Mouse (Mus musculus): ENCODE measurements around the gene Dcxr.
"Not testable (repeated sequence)": the region's sequence is repeated elsewhere in the genome, so short reads cannot be mapped to it uniquely, and the experiment has no call there.

Dcxr gene

DNA sequence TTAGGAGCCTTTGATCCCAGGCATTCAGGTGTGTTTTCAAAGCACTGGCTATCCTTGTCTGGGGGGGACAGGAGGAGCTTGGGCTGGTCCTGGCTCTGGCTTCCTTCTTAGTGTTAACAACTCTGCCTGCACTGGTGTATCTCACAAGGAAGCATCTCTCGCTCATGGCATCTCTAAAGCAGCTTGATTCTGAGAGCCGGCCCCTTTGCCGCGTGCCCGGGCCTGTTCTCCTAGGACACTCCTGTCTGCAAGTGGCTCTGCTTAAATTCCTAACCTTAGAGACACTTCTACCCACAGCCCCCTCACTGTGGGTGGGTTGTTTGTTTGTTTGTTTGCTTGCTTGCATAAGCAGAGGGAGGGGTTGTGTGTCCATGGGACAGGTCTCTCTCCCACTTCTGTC lies 19.1 kb downstream of the Dcxr start:
- DNase-seq (ENCODE audit: low spot score in 2 of 2), result no peak

DNA sequence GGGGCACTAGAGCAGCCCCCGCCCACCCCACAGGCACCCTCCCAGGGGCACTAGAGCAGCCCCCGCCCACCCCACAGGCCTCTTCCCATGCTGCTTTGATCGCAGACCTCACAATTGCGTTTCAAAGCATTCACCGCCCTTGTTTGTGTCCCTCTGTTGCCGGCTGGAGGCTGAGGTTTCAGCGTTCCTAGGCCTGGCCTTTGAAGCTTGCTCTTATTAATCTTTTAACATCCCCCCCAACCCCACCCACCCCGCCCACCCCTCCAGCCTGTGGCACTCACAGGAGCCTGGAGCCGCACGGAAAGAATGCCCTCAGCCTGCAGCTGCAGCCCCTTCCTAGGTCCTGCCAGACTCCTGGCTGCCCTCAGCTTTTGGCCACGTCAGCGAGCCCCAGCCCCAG lies 19.9 kb downstream of the Dcxr start:
- no peak for DNase-seq (ENCODE audit: low spot score in 2 of 2)

- DNase-seq (ENCODE audit: low spot score in 2 of 2), result no peak
These were observed 21.0 kb downstream of the Dcxr start for GRCm38 (mm10) chr11:120706120-120706519.

DNA sequence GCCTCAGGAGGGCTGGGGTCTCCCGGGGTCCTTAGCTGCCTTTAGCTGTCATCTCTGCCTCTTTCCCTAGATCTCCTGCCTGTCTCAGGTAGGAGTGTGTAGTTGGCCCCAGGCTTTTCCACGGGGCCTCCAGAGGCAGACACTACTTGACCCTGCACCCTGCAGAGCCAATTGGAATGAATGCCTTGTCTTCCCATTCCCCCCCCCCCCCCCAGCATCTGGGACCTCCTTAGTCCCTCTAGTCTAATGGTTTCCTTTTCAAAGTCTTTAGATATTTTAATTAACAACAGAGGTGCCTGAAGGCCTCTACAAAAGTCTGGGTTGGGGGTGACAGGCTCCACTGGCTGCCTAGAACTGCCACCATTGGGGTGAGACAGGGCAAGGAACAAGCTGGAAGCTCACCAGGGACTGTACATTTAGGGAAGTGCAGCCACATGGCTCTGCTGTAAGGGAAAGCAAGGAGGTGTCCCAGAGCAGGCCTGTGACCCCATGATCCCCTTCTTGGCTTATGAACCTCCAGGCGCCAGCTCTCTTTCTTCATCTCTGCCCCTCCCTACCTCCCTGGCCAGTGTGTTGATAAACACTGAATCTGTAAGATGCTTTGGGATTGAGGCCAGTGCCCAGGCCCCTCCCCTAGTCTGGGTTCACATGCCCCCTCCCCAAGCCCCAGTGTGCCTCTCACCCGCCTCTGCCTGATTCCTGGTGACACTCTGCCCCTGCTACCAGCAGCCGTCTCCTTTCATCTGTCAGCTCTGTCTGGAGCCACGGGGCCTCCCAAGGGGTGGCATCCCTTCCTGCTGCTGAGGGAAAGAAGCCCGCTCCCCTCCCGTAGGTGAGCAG lies 22.4 kb downstream of the Dcxr start:
- no peak for DNase-seq (ENCODE audit: low spot score in 2 of 2)

DNA sequence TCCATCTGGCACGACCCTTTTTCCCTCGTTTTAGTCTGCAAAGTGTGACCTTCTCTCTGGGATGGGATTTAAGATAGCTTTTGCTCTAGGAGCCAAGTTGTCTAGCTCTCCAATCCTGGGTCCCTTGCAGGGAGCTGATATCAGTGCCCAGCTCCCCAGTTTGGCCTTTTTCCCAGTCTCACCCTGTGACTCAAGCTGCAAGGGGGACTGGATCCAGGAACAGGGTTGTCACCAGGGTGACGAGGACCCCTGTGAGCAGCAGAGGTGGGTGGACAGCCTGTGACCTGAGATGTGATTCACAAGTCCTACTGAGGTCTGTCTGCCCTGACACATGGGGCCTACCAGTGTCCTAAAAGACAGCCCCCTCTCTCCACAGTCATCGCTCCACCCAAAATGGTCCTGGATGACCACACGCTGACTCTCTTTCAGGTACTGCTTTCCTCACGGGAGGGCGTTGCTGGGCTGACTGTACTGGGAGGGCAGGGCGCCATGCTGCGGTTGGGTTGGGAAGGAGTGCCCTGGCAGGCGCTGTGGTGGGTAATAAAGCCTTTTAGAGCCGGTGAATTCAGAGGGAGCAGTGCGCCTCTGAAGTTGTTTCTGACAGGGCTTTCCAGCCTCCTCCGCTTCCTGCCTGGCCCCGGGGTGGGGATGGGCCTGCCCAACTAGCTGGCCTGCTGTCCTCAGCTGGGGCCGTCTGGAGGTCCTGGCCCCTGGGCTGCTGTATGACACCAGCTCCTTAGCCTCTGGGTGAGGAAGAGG lies 23.2 kb downstream of the Dcxr start:
- no peak for DNase-seq (ENCODE audit: low spot score in 2 of 2)

DNA sequence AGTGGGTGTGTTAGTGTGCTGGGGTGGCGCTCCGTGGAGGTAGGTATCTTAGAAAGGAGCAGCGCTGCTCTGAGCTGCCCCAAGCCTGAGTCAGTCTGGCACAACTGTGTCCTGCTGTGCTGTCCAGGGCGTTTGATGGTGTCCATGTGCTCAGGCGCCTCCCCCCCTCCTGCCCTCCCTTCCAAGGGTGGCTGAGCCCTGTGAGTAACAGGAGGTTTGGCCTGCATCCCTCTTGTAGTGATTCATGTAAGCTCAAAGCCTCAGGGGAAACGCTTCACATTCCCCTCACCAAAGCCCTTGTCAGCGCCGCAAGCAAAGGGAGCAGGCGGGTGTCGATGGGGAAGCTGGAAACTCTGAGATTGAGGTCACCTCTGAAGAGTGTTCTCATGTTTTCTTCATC lies 29.3 kb downstream of the Dcxr start:
- DNase-seq (ENCODE audit: low spot score in 2 of 2), result no peak

GRCm38 (mm10) chr11:120696568-120696967 lies 30.5 kb downstream of the Dcxr start:
- no peak for DNase-seq (ENCODE audit: low spot score in 2 of 2)

DNA sequence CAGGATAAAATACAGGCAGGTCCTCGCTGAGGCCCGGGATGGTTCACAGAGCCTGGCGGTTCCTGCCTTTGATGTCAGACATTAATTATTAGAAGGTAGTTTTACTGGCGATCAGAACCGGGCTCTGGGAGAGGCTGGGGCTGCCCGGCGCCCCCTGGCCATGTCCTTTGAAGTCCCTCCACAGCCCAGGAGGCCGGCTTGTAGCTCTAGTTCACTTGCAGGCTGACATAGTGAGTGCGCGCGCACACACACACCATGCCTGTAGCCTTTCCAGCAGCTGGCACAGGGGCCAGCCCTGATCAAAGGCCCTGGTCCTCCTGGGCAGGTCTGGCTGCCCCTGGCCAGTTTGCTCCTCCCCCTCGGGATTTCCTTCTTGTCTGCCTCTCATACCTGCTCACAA lies 31.4 kb downstream of the Dcxr start:
- no peak for DNase-seq (ENCODE audit: low spot score in 2 of 2)

DNA sequence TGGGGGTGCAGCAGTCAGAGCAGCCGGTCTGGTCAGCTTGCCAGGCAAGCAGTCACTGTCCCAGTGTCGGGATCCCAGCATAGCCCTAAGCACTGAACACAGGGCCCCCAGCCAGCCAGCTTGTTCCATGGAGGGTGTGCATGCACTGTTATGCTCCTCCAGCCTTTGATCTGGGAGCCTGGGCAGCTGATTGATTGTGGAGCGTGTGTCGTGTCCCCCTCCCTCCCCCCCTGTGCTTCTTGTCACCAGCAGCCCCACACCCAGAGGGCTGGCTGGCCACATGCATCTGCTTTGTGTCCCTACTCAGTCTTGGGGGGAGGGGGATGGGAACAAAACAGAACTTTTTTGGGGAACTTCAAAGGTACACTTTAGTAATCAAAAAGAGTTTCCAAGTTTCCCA lies 31.9 kb downstream of the Dcxr start:
- peak in 1 of 2 experiments; percentile 32 for DNase-seq (ENCODE audit: low spot score in 2 of 2)

DNA sequence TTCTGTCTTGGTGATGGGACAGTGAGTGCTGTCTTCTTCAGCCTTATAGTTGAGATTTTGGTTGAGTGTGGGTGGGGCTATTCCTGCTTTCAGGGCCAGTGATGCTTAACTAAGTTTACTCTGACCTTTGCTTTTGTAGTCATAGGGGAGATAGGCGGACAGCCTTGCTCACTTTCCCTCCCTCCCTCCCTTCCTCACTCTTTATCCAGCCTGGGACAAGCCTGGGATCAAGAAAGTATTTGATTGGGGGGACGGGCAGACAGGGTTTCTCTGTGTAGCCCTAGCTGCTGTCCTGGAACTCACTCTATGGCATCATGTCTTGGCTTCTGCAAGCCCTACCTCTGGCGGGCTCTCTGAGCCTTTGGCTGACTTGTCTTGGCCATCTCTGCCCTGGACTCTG lies 33.6 kb downstream of the Dcxr start:
- DNase-seq (ENCODE audit: low spot score in 2 of 2), result no peak

- no peak for DNase-seq (ENCODE audit: low spot score in 2 of 2)
These were observed 34.5 kb downstream of the Dcxr start for GRCm38 (mm10) chr11:120692471-120693011.

GRCm38 (mm10) chr11:120689365-120689764 lies 37.7 kb downstream of the Dcxr start:
- no peak for DNase-seq (ENCODE audit: low spot score in 2 of 2)

- no peak for DNase-seq (ENCODE audit: low spot score in 2 of 2)
These were observed 40.3 kb downstream of the Dcxr start for GRCm38 (mm10) chr11:120686650-120687272.

GRCm38 (mm10) chr11:120684660-120685059 lies 42.4 kb downstream of the Dcxr start:
- DNase-seq (ENCODE audit: low spot score in 2 of 2), result no peak

- no peak for DNase-seq (ENCODE audit: low spot score in 2 of 2)
These were observed 43.0 kb downstream of the Dcxr start for GRCm38 (mm10) chr11:120684086-120684485.

GRCm38 (mm10) chr11:120683536-120683935 lies 43.5 kb downstream of the Dcxr start:
- no peak for DNase-seq (ENCODE audit: low spot score in 2 of 2)

- no peak for DNase-seq (ENCODE audit: low spot score in 2 of 2)
These were observed 44.4 kb downstream of the Dcxr start for GRCm38 (mm10) chr11:120682683-120683082.

- DNase-seq (ENCODE audit: low spot score in 2 of 2), result no peak
These were observed 47.2 kb downstream of the Dcxr start for GRCm38 (mm10) chr11:120679909-120680308.

- DNase-seq (ENCODE audit: low spot score in 2 of 2), result no peak
These were observed 50.1 kb downstream of the Dcxr start for GRCm38 (mm10) chr11:120676951-120677350.

GRCm38 (mm10) chr11:120675875-120676274 lies 51.2 kb downstream of the Dcxr start:
- not testable (repeated sequence) for DNase-seq (ENCODE audit: low spot score in 2 of 2)

Data from cerebellum, postnatal 4 days (tissue).